In the genomic region with DNA sequence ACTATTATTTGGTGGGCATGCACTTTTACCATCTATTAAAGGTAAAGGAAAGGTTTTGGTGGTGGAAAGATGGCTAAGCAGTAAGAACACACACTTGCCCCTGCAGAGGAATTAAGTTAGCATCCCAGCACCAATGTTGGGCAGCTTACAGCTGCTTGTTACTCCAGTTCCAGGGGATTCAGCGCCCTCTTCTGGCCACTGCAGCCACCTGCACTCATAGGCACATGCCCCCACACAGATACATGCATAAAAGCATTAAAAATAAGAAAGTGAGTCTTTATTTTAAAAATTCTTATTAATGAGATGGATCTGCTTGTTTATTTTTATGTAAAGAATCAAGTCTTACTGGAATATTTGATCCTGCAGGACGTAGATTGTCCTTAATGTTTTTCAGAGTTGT, we compare ENCODE assay signal across 15 mouse cellular contexts.
A peak's percentile ranks its signal among the peaks of the same experiment; 100 is the strongest.
DNase-seq lines count a peak whose midpoint lies in the region; ATAC-seq and TF ChIP-seq lines count a peak whose summit lies in the region.
"Had no signal": no experiment of that assay in that cellular context is flagged by ENCODE, and none has a peak within 500 bp of the region (broad histone marks: within the 10 kb centered on the region; RNA-seq: fewer than 3 reads in every experiment).

No protein-coding gene starts in this region.

- no peak for DNase-seq in forebrain, postnatal 0 days
- DNase-seq in liver, adult 2 months (ENCODE audit: extremely low read depth, low read depth, low spot score), result peak; percentile 16
- peak; percentile 10 for DNase-seq in 416B (ENCODE audit: low read depth)
- no peak for DNase-seq in Patski (ENCODE audit: low read depth, low spot score)
- no peak for DNase-seq in neural tube, embryonic 10.5 days (ENCODE audit: extremely low spot score, low spot score)
- no peak for DNase-seq in ovary, adult 18-20 months (ENCODE audit: low spot score)
- DNase-seq: B cell, adult 2 months; cerebellum, adult 2 months; gastrocnemius, postnatal 36 days; heart, postnatal 36 days; kidney, postnatal 14 days had no signal

- no peaks in the 10 kb centered on the region for H3K9me3 ChIP-seq in forebrain, postnatal 0 days (ENCODE audit: low read length)
- H3K9me3 ChIP-seq in forebrain, embryonic 16.5 days (ENCODE audit: control insufficient read depth, low read length), result no peaks in the 10 kb centered on the region
- no peaks in the 10 kb centered on the region for H3K9me3 ChIP-seq in liver, embryonic 12.5 days (replicated peaks)
- H3K9me3 ChIP-seq: forebrain, embryonic 10.5 days had no signal

- H3K4me1 ChIP-seq in forebrain, postnatal 0 days (ENCODE audit: insufficient read depth), result no peaks in the 10 kb centered on the region
- H3K4me1 ChIP-seq in forebrain, embryonic 16.5 days (replicated peaks; ENCODE audit: control insufficient read depth, insufficient read depth, low read length), result peaks cover 12% of the 10 kb centered on the region
- H3K4me1 ChIP-seq in liver, adult 2 months (ENCODE audit: control insufficient read depth, insufficient read depth, low read length), result no peaks in the 10 kb centered on the region
- no peaks in the 10 kb centered on the region for H3K4me1 ChIP-seq in liver, embryonic 12.5 days

- 82% methylated on average over 2 of the region's 2 CpGs for WGBS in forebrain, postnatal 0 days
- 64% methylated on average over 2 of the region's 2 CpGs for WGBS in forebrain, embryonic 16.5 days
- 74% methylated on average over 2 of the region's 2 CpGs for WGBS in liver, adult 2 months
- 38% methylated on average over 2 of the region's 2 CpGs for WGBS in liver, embryonic 12.5 days (ENCODE audit: insufficient replicate concordance)

- no peaks in the 10 kb centered on the region for H3K27me3 ChIP-seq in forebrain, postnatal 0 days (ENCODE audit: insufficient read depth, low read length)
- no peaks in the 10 kb centered on the region for H3K27me3 ChIP-seq in forebrain, embryonic 16.5 days (replicated peaks; ENCODE audit: control insufficient read depth, insufficient read depth, low read length)
- no peaks in the 10 kb centered on the region for H3K27me3 ChIP-seq in liver, adult 2 months (ENCODE audit: control insufficient read depth, insufficient read depth, low read length)
- no peaks in the 10 kb centered on the region for H3K27me3 ChIP-seq in liver, embryonic 12.5 days (replicated peaks)
- peaks cover 3% of the 10 kb centered on the region for H3K27me3 ChIP-seq in Patski

- peaks cover 16% of the 10 kb centered on the region for H3K36me3 ChIP-seq in forebrain, postnatal 0 days (ENCODE audit: insufficient read depth)
- peaks cover 7% of the 10 kb centered on the region for H3K36me3 ChIP-seq in forebrain, embryonic 16.5 days (ENCODE audit: control insufficient read depth, insufficient read depth)
- no peaks in the 10 kb centered on the region for H3K36me3 ChIP-seq in liver, adult 2 months (ENCODE audit: control insufficient read depth, insufficient read depth, low read length)
- no peaks in the 10 kb centered on the region for H3K36me3 ChIP-seq in liver, embryonic 12.5 days
- H3K36me3 ChIP-seq: forebrain, embryonic 10.5 days; heart, embryonic 12.5 days had no signal

- H3K9ac ChIP-seq in forebrain, postnatal 0 days, result no peak overlapping the region
- no peak overlapping the region for H3K9ac ChIP-seq in forebrain, embryonic 16.5 days (replicated peaks; ENCODE audit: low read depth, low read length)
- H3K9ac ChIP-seq in liver, adult 2 months (ENCODE audit: low read depth, low read length), result no peak overlapping the region
- no peak overlapping the region for H3K9ac ChIP-seq in liver, embryonic 12.5 days
- H3K9ac ChIP-seq: heart, embryonic 12.5 days had no signal

- CTCF ChIA-PET in Patski (lab: Charles Lee), result no interaction called here

- TF ChIP-seq POLR2A in liver, adult 2 months (IDR thresholded peaks at IDR 0.05; ENCODE audit: extremely low read depth, insufficient read depth, low read length), result no peak

- in situ Hi-C loops in Patski (cut with MboI; ENCODE audit: low pct_unique_long_range_greater_than_20kb), result no loop called here

- no peaks in the 10 kb centered on the region for H3K79me2 ChIP-seq in liver, adult 2 months (ENCODE audit: control insufficient read depth, insufficient read depth, low read length)

- peak; percentile 29; the same call in 1 of the 2 replicates for TF ChIP-seq CTCF in forebrain, postnatal 0 days (IDR thresholded peaks at IDR 0.05; ENCODE audit: low read depth)
- peak; percentile 65 for TF ChIP-seq CTCF in liver, adult 2 months (IDR thresholded peaks at IDR 0.05; ENCODE audit: low read depth, low read length)
- TF ChIP-seq CTCF in Patski (IDR thresholded peaks at IDR 0.05), result peak; percentile 30

- POLR2A ChIA-PET in Patski (lab: Charles Lee), result interaction anchor here (0.7 kb wide), 1 partner anchor 39 kb away, joined by 7 read pairs; no protein-coding TSS in a partner anchor

- no peak overlapping the region for H3K4me2 ChIP-seq in forebrain, postnatal 0 days (ENCODE audit: low read depth)
- no peak overlapping the region for H3K4me2 ChIP-seq in forebrain, embryonic 16.5 days (ENCODE audit: low read length)
- no peak overlapping the region for H3K4me2 ChIP-seq in liver, embryonic 12.5 days
- H3K4me2 ChIP-seq: heart, embryonic 12.5 days had no signal

- no peak overlapping the region for H3K4me3 ChIP-seq in forebrain, postnatal 0 days (ENCODE audit: low read depth, low read length)
- no peak overlapping the region for H3K4me3 ChIP-seq in forebrain, embryonic 16.5 days (replicated peaks; ENCODE audit: low read length)
- no peak overlapping the region for H3K4me3 ChIP-seq in liver, adult 2 months (ENCODE audit: insufficient read depth, low read depth, low read length)
- no peak overlapping the region for H3K4me3 ChIP-seq in liver, embryonic 12.5 days
- H3K4me3 ChIP-seq: forebrain, embryonic 10.5 days; heart, embryonic 12.5 days had no signal

- ATAC-seq in forebrain, postnatal 0 days, result no peak
- ATAC-seq in forebrain, embryonic 16.5 days, result no peak
- ATAC-seq in liver, embryonic 12.5 days, result no peak
- ATAC-seq in Patski, result no peak

- no peak overlapping the region for H3K27ac ChIP-seq in forebrain, postnatal 0 days (ENCODE audit: low read depth, low read length)
- H3K27ac ChIP-seq in forebrain, embryonic 16.5 days (ENCODE audit: low read length), result no peak overlapping the region
- H3K27ac ChIP-seq in liver, adult 2 months (replicated peaks; ENCODE audit: insufficient read depth, low read depth, low read length), result no peak overlapping the region
- no peak overlapping the region for H3K27ac ChIP-seq in liver, embryonic 12.5 days
- H3K27ac ChIP-seq: forebrain, embryonic 10.5 days had no signal

Comparison
In these comparisons a context has a peak if more than half of its experiments do, and no peak if none do; other contexts are left out.
1. DNase-seq: peak in liver, adult 2 months (single experiment) and 416B (single experiment); none in forebrain, postnatal 0 days (single experiment), Patski (single experiment), neural tube, embryonic 10.5 days (single experiment) and ovary, adult 18-20 months (single experiment).
2. Peak in every context shown above with its lines, with median percentiles within 50 percentile points of each other: CTCF ChIP-seq.